Mouse (Mus musculus): ENCODE results near the gene Olfr12.
A peak's percentile ranks its signal among the peaks of the same experiment; 100 is the strongest.

Gene Olfr12

DNA sequence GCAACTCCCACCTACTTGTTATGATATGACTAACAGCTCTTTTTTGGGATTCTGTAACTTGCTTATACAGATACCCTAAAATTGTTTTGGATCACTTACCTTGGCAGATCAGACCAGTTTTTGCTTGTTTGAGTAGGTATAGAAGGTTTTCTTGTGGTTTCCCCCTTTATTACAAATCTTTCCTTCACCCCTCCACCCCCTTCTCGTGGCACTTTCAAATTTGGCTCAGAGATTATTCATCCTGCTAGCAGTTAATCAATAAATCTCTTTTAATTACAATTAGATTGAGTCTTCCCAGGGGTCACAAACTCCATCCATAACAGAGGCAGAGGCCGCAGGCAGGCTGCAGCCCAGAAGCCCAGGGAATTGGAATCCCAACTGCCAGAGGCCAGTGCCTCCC lies at the start of gene Olfr12:
Olfr12 (plus strand) TSS at position 301 of the 400 bp plus-strand sequence.
- DNase-seq (ENCODE audit: low spot score in 2 of 2) = no peak

DNA sequence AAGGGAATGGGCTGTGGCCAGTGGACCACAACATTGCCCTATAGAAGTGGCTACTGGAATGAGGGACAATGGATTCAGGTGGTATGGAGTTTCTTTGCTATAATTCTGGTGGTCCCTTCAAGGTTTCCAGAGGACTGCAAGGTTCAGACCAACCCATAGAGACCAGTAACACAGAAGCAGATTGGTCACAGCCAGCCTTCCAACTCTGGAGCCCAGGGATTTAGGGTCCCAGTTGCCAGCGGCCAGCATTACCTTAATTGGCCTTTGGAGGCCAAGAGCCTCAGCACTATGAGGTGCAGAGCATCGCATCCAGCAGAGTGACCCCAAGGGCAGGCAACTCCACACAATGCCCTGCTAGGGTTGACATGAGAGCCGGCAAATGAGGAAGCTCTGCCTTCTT lies 46.6 kb upstream of the Olfr12 start, which contains the start of gene Olfr1413:
Olfr1413 (plus strand) TSS at position 301 of the 400 bp plus-strand sequence.
- DNase-seq (ENCODE audit: low spot score in 2 of 2) = no peak

DNA sequence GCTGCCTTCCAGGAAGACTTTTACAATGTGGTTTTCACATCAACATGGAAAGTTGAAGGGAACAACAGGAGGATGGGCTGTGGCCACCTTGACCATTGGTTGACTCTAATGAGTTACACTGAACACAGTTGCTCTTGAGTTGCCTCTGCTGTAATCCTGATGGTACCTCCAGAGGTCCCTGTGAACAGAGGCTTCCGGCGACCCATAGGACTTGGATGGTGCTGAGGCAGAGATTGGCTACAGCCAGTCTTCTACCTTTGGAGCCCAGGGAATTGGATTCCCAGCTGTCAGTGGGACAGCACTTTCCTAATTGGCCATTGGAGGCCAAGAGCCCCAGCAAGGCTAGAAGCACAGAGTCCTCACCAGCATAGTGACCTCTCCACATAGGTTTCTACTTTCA lies 32.1 kb upstream of the Olfr12 start, which contains the start of gene Olfr1412:
Olfr1412 (plus strand) TSS at position 301 of the 400 bp plus-strand sequence.
- no peak for DNase-seq (ENCODE audit: low spot score in 2 of 2)

DNA sequence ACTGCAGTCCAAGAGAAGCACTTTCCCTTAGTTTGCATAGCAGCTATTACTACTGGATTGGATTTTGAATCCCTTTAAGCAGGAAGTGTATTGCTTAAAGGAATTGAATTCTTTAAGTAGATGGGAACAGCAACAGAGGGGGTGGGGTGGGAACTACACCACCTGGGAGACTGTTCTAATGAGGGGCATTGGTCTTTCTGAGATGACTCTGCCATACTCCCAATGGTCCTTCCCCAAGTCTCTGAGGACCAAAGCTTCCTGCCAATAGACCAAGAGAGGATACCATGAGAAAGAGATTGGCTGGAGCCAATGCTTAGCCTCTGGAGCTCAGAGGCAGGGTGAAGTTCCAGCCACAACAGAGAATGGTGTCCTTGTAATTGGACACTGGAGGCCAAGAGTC lies 23.5 kb upstream of the Olfr12 start, which contains the start of gene Olfr1411:
Olfr1411 (plus strand) TSS at position 301 of the 400 bp plus-strand sequence.
- no peak for DNase-seq (ENCODE audit: low spot score in 2 of 2)

DNA sequence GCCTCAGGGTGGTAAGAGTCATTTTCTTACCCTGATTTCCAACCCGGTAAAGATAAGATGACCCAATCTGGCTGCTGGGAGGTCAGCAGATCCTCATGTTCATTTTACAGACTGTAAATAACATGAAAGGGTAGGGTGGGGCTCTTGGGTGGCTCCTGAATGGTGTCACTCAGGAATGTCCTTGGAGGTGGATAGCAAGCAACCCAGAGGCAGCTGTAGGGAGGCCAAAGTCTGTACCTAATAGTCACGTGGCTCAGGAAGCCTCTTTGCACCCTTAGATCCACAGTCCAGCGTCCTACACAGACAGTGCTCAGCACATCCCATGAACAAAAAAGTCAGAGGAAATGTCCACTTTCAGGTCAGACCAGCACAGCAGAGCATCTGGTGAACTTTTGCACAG lies 21.6 kb upstream of the Olfr12 start:
- DNase-seq (ENCODE audit: low spot score in 2 of 2) = no peak

DNA sequence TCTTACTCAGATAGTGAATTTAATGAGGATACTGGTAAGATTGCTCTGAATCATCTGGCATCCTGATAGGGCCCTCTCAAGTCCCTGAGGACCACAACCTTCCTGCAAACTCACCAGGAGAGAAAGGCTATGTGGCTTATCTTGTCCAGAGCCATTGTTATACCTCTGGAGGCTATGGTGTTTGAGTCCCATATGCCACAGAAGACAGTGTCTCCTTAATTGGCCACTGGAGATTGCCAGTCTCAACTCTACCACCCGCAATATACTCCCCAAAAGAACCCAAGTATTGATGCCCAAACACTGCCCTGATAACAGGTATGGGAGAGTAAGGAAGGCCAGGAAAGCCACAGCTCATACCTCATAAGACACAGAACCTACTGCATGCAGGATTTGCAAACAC lies 12.1 kb upstream of the Olfr12 start, which contains the start of gene Olfr1410:
Olfr1410 (plus strand) TSS at position 301 of the 400 bp plus-strand sequence.
- no peak for DNase-seq (ENCODE audit: low spot score in 2 of 2)

DNA sequence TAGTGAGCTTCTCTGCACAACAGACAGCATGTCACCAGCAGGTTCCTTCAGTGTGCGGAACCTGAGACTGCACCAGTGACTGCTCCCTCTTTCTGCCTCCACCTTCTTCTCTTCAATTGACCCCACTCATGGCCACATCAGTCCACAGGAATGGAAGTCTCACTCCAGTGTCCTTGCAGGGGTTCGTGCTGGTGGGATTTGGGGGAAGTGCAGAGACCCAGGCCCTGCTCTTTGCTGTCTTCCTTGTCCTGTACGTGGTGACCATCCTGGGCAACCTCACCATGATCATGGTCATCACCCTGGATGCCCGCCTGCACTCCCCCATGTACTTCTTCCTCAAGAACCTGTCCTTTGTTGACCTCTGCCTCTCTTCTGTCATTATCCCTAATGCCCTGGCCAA lies 9.9 kb upstream of the Olfr12 start:
- peak in 1 of 2 experiments; percentile 52 for DNase-seq (ENCODE audit: low spot score in 2 of 2)

DNA sequence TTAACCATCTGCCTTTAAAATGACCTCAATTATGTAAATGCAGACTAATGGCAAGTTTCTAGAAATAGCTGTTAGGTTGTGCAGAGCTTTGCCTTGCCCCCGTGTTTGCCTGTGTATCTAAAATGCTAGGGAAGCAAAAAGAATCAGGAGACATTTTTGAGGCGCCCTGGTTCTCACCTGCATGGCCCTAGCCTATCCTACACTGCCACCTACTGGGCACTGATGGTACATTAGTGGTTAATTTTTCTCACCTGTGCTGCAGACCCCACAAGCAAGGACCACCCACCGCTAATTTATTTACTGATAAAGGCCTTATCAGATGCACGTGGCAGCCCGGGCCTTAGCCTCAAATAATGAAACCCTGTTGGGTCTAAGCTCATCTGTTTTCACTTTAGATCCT lies 6.6 kb upstream of the Olfr12 start:
- DNase-seq (ENCODE audit: low spot score in 2 of 2) = peak; percentile 28 to 75

DNA sequence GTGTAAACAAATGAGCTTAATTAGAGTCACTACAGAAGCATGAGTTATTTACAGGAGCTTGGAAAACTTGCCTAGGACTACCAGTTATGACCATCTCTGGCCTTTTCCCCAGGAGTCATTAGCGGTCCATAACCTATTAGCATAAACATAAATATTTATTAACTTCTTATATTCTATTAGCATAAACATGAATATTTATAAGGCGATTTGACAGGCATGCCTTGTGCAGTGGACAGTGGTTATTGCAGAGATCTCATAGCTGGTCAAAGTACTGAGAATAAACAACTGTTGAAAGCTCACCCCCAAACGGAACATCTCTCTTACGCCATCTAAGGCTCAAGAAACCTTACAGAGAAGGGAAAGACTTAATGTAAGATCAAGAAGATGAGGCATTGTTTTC lies 4.4 kb upstream of the Olfr12 start:
- DNase-seq (ENCODE audit: low spot score in 2 of 2) = no peak

DNA sequence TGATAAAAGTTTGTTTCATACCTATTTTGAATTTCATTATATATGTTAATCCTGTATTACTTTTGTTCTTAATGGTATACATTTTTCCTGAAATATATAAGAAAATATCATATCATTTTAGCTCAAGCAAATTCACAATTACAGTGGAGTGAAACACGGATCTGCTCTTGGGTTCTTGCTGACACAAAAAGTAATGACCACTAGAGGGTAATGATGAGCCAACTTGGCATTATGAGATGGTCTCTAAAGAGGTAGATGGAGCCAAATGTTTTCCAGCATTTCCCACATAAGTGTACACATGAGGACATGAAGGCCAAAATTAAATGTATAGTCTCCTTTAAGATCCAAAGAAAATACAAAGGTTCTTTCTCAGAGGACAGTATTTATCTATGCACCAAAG lies 3.1 kb upstream of the Olfr12 start:
- DNase-seq (ENCODE audit: low spot score in 2 of 2) = no peak

DNA sequence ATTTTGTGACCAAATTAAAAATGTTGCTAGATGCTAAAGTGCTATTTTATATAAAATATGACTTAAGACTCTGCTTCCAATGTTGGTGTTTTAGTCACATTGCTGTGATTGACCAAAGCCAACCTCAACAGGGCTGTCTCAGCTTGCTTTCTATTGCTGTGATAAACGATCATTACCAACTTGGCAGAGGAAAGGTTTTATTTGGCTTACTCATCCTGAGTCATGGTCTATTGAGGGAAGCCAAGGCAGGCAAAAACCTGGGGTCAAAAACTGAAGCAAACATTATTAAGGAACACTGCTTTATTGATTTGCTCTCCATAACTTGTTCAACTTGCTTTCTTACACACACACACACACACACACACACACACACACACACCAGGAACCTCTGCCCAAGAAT lies 1.5 kb upstream of the Olfr12 start:
- no peak for DNase-seq (ENCODE audit: low spot score in 2 of 2)

DNA sequence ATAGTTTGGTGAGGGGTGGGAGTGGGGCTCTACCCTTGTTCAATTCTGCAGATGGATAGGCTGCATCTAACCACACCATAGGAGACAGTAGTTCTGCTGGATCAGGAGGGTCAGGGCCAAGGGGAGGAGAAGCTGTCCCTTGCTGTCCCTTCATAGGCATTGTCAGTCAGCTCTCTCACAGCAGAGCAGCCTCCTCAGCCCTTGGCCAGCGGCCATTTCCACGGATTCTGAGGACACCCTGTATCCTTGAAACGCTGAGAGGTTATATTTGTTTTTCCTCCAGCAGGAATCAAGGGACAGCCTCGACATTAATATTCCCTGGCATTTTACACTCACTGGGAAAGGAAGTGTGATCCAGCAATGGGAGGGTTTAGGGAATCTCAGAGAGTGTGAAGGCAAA lies 772 bp downstream of the Olfr12 start:
- DNase-seq (ENCODE audit: low spot score in 2 of 2) = no peak

DNA sequence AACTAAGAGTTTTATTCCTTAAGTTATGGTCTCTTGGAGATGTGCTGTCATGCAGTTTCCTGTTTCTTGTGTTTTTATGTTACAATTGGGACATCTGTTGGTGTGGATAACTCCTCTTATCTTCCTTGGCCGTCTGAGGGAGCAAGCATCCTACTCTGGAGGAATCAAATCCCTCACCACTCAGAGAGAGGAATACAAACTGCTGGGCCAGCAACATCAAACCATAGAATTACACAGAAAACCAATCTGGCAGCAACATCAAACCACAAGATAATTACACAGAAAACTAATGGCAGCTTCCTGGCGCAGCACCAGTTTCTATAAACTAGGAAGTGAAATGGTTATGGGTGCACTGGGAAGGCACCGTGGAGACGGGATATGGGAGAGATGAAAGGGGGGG lies 10.6 kb downstream of the Olfr12 start:
- DNase-seq (ENCODE audit: low spot score in 2 of 2) = no peak

DNA sequence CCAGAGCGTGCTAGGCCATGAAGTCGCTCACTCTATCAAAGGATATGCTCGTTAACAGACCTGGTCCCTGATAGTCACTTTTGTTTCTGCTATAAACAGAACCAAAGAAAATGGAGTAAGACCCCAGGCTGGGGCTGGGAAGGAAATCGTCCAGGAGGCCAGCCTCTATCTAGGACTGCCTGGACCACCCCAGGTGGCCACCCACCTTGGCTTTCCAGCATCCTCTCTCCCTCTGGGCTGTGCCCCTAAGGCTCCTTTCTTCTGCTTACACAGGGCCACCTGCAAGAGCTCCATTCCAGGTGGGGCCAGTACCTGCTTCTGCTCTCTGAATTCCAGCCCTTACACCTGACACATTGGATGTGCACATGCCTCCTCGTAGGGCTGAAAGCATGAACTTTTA lies 14.6 kb downstream of the Olfr12 start:
- DNase-seq (ENCODE audit: low spot score in 2 of 2) = no peak

DNA sequence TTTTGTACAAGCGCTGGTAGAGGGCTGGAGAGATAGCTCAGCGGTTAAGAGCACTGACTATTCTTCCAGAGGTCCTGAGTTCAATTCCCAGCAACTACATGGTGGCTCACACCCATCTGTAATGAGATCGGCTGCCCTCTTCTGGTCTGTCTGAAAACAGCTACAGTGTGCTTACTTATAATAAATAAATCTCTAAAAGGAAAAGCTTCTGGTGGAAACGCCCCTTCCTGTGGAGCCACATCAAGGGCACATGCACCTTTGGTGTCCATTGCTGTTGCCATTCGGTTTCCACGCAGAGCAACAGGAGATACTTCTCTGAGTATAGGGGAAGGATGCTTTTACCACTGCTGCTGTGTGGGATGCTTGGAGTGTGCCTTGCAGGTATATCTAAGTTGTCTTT lies 15.4 kb downstream of the Olfr12 start:
- no peak for DNase-seq (ENCODE audit: low spot score in 2 of 2)

DNA sequence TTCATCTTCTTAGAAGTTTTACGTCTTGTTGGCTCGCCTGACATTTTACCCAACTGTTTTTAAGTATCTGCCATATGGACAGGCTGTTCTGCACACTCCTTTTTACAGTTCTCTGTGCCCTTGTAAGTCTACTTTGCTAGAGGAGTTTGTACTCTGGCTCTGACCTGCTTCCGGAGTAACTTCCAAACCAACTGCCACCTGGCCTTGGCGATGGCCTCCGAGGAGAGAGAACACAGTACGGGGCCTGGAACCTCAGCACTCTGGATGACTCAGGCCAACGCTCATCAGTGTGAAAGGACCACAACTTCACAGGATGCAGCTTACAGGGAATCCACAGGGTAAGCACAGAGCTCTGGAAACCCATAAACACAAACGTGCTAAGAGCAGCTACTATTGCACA lies 16.1 kb downstream of the Olfr12 start:
- no peak for DNase-seq (ENCODE audit: low spot score in 2 of 2)

DNA sequence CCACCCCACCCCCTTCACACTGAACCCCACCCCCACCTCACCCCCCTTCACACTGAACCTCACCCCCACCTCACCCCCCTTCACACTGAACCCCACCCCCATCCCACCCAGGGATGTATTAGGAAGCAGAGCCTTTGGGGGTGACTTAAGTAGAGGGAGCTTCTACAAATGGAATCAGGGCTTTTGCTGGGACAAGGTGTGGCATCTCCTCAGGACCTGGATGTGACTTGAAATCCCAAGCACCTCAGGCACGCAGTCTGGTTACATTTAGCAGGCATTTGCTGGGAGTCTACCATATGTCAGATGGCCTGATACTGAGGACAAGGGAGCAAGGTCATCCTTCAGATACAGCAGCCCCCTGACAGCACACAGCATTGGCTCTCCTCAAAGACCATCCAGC lies 17.0 kb downstream of the Olfr12 start:
- DNase-seq (ENCODE audit: low spot score in 2 of 2) = no peak

DNA sequence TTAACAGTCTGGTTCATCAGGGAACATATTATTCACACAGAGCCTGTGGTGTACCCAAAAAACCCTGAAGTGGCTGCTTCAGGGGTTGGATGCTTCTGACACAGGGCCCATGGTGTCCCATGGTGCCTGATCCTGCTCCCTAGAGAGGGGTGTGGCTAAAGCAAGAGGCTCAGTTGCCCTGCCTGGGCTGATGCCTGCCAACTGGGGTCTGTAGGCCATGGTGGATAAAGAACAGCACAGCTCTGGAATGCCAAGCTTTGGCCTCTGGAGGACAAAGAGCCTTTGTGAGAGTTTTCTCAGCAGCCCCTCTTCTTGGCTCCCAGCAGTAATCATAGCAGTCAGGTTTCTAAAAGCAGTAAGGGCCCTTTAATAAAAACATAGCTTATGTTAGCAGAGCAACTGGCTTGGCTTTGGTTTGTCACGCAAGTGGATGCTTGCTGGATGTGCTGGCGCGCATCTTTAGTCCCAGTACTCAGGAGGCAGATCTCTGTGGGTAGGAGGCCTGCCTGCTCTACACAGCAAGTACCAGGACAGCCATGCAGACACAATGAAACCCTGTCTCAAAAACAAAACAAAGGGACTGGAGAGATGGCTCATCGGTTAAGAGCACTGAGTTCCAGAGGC lies 17.5 kb downstream of the Olfr12 start:
- DNase-seq (ENCODE audit: low spot score in 2 of 2) = no peak

DNA sequence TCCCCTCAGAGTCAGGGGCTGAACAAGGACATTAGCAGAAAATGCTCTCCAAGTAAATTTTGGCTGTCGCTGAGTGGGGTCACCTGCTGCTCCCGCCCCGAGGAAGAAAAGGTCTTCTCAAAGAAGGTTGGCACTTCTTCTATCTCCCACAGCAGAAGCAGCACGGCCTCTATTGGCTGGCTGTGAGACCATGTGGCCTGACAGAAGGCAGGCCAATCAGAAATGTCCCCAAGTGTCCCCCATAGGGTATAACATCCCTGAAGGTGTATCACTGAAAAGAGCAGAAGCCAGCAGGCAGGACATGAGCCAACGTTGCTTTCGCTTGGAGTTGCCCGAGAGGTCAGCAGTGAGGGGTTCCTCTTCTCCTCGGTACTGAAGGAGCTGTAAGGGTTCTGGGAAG lies 18.4 kb downstream of the Olfr12 start:
- no peak for DNase-seq (ENCODE audit: low spot score in 2 of 2)

DNA sequence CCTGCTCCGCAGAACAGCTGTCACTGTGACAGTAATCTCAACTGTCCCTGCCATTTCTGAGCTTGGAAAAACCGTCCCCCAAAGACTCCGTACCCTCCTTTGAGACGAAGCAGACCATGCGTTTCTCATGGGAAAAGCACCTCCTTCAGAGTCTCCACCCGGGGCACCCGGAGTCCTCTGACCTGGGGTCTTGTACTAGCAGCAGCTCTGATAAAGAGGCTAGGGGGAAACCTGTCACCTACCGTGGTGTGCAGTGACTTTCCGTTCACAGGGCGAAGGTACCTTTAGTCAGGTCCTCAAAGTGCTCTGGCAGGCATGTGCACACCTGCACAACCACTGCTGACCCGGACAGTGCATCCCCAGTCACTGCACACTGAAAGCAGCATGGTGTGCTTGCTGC lies 19.1 kb downstream of the Olfr12 start:
- no peak for DNase-seq (ENCODE audit: low spot score in 2 of 2)

DNA sequence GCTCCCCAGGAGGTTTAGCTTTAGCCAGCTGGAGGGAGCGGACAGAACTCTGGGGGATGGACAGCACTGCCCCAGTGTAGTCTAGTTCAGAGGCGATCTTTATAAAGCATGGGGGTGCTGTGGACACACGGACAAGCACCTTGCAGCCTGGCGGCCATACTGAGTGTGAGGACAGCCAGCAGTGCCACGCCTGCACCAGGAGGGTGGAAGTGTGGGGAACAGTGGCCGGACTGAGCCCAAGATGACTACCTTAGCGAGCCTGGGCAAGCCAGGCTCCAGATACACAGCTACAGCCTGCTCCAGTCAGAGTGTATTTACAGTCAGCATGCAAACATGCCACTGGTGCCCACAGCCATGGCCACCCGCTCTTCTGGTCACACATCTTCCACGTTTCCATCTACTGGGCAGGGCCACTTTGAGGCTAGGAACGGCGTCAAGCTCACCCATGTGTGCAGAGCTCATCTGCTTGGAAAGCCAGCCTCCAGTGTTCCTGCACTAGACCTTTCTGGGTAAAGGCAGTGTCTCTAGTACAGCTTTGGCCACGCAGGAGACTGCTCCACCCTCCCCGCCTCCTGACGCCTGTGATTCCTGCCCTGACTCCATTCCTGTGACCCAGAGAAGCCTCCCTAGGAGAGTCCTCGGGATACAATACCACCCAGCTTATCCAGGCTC lies 20.0 kb downstream of the Olfr12 start:
- DNase-seq (ENCODE audit: low spot score in 2 of 2) = no peak

DNA sequence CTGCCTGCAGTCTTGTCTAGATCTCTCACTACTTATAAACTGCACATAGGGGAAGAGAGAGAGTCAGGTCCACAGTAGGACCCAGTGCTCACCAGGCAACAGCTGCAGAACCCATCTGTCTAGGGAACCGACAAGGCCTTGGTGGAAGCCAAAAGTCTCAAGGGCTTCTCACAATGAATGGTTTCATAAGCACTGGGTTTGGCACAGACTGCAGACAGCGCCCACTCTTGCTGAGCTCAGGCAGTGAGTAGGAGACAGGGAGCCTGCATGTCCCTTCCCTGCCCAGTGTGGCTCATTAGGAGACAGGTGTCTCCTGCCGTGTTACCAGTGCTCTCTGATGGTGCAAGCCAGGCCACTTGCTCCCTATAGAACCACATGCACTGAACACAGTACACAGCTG lies 20.6 kb downstream of the Olfr12 start:
- no peak for DNase-seq (ENCODE audit: low spot score in 2 of 2)

DNA sequence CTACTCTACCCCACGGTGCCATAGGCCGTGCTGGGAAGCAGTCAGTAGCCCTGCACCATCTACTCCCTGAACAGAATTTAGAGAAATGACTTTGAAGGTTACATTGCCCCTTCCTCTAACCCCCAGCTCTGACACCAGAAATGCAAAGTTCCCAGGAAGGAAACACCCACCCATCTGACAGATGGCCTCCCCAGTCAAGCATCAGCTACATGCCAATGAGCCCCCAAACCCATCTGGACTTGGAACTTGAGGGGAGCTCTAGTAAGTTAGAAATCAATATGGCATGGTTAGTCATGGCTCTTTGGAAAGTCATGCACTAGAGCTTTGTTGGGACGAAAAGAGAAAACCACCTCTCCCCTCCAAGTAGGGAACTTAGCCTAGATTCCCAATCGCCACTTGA lies 21.1 kb downstream of the Olfr12 start:
- no peak for DNase-seq (ENCODE audit: low spot score in 2 of 2)
